Mouse (Mus musculus) hindbrain, embryonic 10.5 days (tissue): Measurements from ENCODE around the gene Akt2. TPM values are rescaled to one million over a fixed set of nuclear protein-coding genes. Genes with fewer than 3 reads are reported as not detected.

Source experiments
- DNase-seq: peaks from one replicate; pipeline ENCODE4 v3.0.0-alpha.2; 2017; ENCODE audit warnings: low spot score
- H3K27ac ChIP-seq: fragments of 300-500 bp; sonication (generic); 2 replicates; pipeline ENCODE4 v1.5.1; 2016; ENCODE audit warnings: mild to moderate bottlenecking, moderate library complexity
- H3K27me3 ChIP-seq: fragments of 300-500 bp; sonication (generic); 2 replicates; pipeline ENCODE4 v1.6.1; 2016; ENCODE audit warnings: mild to moderate bottlenecking; ENCODE audit not compliant: poor library complexity, insufficient read depth, severe bottlenecking
- H3K36me3 ChIP-seq: fragments of 300-500 bp; sonication (generic); 2 replicates; pipeline ENCODE4 v1.6.1; 2016; ENCODE audit warnings: mild to moderate bottlenecking, moderate library complexity
- H3K4me1 ChIP-seq: fragments of 300-500 bp; sonication (generic); replicated peaks from 2 replicates; pipeline ENCODE4 v1.6.1; 2016; ENCODE audit warnings: mild to moderate bottlenecking
- H3K4me3 ChIP-seq: fragments of 300-500 bp; sonication (generic); 2 replicates; pipeline ENCODE4 v1.5.1; 2016; ENCODE audit warnings: mild to moderate bottlenecking, moderate library complexity
- H3K9me3 ChIP-seq: fragments of 300-500 bp; sonication (generic); 2 replicates; pipeline ENCODE4 v1.6.1; 2016; ENCODE audit warnings: mild to moderate bottlenecking, moderate library complexity
- WGBS: fragments of 180-500 bp; shearing (Covaris S2); methylation state at CpG from one replicate; pipeline ENCODE4 v1.1.7; 2016; 5-methylcytosine and 5-hydroxymethylcytosine counted together
- polyA plus RNA-seq: library from polyadenylated mRNA; unstranded; fragments of >200 nt; fragmentation: Nextera tagmentation; extraction: Ambion mirVana; gene quantifications from 2 replicates; pipeline ENCODE4 v1.2.1, GENCODE M21; 2016

Gene Akt2
- polyA plus RNA-seq, 1 experiment from 2014 or later, result 89.0 TPM

- Histone ChIP-seq H3K4me3 (peak within 1 kb of the TSS; percentile 64), H3K36me3 (0 out of 2 replicates have a peak, but pooled peaks cover 6% of the 10 kb centered on the region), H3K9me3 (no peaks in the 10 kb centered on the region), H3K4me1 (peaks cover 21% of the 10 kb centered on the region), H3K27ac (peak within 1 kb of the TSS; percentile 90), H3K27me3 (no peaks in the 10 kb centered on the region)
- WGBS, result under 1% methylated on average over 19 of the region's 19 CpGs
- DNase-seq, result peak; percentile 90
These were observed 97.7 kb downstream of the Akt2 start, which contains the start of gene Zfp607b for GRCm38 (mm10) chr7:27688815-27689612. Gene Zfp607b (plus strand): TSS chr7:27689340.

Other genes with a start within 250 kb of the Akt2 start
- 76.3 and 87.4 TPM in 2 replicates for gene Shkbp1, start 235.5 kb upstream of the Akt2 start, polyA plus RNA-seq
- gene Gm20479, start 234.1 kb upstream of the Akt2 start, polyA plus RNA-seq, result 0.50 TPM in 1 of 2 replicates, not detected in the other
- gene Sptbn4, start 143.9 kb upstream of the Akt2 start, polyA plus RNA-seq, result 0.33 and 0.34 TPM in 2 replicates
- 40.6 and 41.8 TPM in 2 replicates for gene Blvrb, start 143.6 kb upstream of the Akt2 start, polyA plus RNA-seq
- gene Sertad3, start 117.8 kb upstream of the Akt2 start, polyA plus RNA-seq, result 23.0 and 24.2 TPM in 2 replicates
- gene Sertad1, start 104.6 kb upstream of the Akt2 start, polyA plus RNA-seq, result 21.5 and 23.6 TPM in 2 replicates
- 2.5 and 3.4 TPM in 2 replicates for gene Prx, start 92.2 kb upstream of the Akt2 start, polyA plus RNA-seq
- gene Hipk4, start 68.3 kb upstream of the Akt2 start, polyA plus RNA-seq, result 0.57 and 0.94 TPM in 2 replicates
- 55.7 and 73.2 TPM in 2 replicates for gene Pld3, start 38.3 kb upstream of the Akt2 start, polyA plus RNA-seq
- 36.3 and 39.3 TPM in 2 replicates for gene 2310022A10Rik, start 38.3 kb upstream of the Akt2 start, polyA plus RNA-seq
- gene Ttc9b, start 62.4 kb downstream of the Akt2 start, polyA plus RNA-seq, result 3.3 and 10.9 TPM in 2 replicates
- gene Map3k10, start 83.0 kb downstream of the Akt2 start, polyA plus RNA-seq, result 8.3 and 10.6 TPM in 2 replicates
- gene Zfp607b, start 97.8 kb downstream of the Akt2 start, polyA plus RNA-seq, result 5.2 and 6.6 TPM in 2 replicates
- gene Zfp60, start 139.8 kb downstream of the Akt2 start, polyA plus RNA-seq, result 55.2 and 62.2 TPM in 2 replicates
- gene Zfp626, start 215.6 kb downstream of the Akt2 start, polyA plus RNA-seq, result 1.9 and 2.0 TPM in 2 replicates
- 9.0 and 11.0 TPM in 2 replicates for gene Zfp59, start 247.1 kb downstream of the Akt2 start, polyA plus RNA-seq